Mouse (Mus musculus): ENCODE data around the gene Gm45717. TPM values are rescaled to one million over a fixed set of nuclear protein-coding genes. Genes with fewer than 3 reads are reported as not detected.

The Gm45717 gene
- total and polyA plus RNA-seq, 3 experiments: not detected

DNA sequence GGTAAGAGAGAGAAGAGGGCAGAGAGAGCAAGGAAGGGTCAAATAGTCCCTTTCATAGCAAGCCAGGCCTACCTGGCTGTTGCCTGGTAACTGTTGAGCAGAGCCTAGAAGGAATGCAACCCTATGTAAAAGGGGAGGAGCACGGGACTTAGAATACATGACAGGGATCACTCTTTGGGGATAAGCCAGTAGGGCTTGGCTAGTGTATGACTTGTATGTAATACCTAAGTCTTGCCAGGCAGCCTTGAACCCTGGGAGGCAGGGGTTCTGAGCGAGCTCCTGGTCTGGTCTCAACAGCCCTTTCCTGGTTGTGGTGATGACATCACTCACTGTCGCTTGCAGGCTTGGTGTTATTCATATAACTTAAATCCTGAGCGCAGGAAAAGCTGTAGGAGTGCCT, 33.3 kb upstream of the Gm45717 start:
- no peaks in the 10 kb centered on the region for H3K36me3 ChIP-seq (ENCODE audit: control insufficient read depth in 1 of 2, insufficient read depth in 2 of 2, low read length in 2 of 2)
- DNase-seq (ENCODE audit: low read depth, low spot score): no peak
- peaks cover 0 to 4% of the 10 kb centered on the region in 2 experiments; a peak in 3 of 4 replicates for H3K27me3 ChIP-seq (ENCODE audit: control insufficient read depth in 1 of 2, insufficient read depth in 2 of 2, low read length in 2 of 2)
- H3K27ac ChIP-seq (ENCODE audit: control insufficient read depth, low read depth, low read length): no peak overlapping the region
- no peak for TF ChIP-seq MAZ (IDR thresholded peaks at IDR 0.05; ENCODE audit: low read depth, low read length)
- no peak for TF ChIP-seq UBTF (IDR thresholded peaks at IDR 0.05; ENCODE audit: borderline replicate concordance, insufficient read depth, low read depth, low read length)
- TF ChIP-seq CHD2 (IDR thresholded peaks at IDR 0.05; ENCODE audit: low read length): no peak
- no peak for TF ChIP-seq ZC3H11A (IDR thresholded peaks at IDR 0.05; ENCODE audit: low read depth, low read length)
- no peaks in the 10 kb centered on the region for H3K4me1 ChIP-seq (ENCODE audit: control insufficient read depth in 1 of 2, insufficient read depth in 2 of 2, low read length in 2 of 2)
- no peak overlapping the region for H3K4me3 ChIP-seq (ENCODE audit: control insufficient read depth in 1 of 2, insufficient read depth in 1 of 2, low read depth in 2 of 2, low read length in 2 of 2)
- no peaks in the 10 kb centered on the region for H3K79me2 ChIP-seq (ENCODE audit: control insufficient read depth, insufficient read depth, low read length, poor library complexity)
- H3K9me3 ChIP-seq (replicated peaks; ENCODE audit: insufficient read depth, low read length): no peaks in the 10 kb centered on the region
- no peak overlapping the region for H3K9ac ChIP-seq (ENCODE audit: control insufficient read depth, low read depth, low read length, poor library complexity, severe bottlenecking)

DNA sequence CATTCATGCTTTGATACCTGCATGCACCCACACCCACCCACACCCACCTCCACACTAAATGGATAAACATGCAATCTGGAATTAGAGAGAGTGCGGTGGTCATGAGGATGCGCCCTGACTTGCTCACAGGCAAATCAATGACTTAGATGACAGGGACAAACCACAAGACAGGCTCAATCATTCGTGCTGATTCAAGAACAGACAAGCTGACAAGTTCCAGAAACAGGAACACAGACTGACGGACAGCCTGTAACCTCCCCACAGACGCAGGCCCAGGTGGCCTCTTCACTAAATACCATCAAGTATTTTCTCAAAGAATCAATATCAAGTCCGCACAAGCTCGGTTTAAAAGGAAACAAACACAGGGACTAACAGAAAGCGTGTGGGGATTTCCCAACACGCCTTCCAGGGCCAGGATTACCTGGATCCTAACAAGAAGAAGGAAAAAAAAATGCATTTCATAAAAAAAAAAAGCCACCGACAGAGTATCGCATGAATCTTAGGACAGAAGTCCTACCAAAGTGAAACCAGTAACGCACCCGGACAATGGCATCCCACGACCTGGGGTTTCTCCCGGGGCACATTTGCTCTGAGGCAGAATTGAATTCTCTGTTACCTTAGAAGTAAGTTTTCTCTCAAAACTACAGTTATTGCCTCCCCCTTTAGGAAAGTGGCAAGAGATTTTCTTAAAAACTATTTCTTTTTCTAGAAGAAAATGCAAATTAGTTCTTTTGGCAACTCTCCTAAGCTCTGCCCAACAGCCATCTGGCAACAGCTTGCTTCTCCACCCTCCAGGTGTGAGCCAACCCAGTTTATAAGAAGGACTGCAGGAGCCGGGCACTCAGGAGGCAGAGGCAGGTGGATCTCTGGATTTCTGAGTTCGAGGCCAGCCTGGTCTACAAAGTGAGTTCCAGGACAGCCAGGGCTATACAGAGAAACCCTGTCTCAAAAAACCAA, 31.7 kb upstream of the Gm45717 start:
- H3K9ac ChIP-seq (ENCODE audit: control insufficient read depth, low read depth, low read length, poor library complexity, severe bottlenecking): no peak overlapping the region
- TF ChIP-seq SIN3A (IDR thresholded peaks at IDR 0.05; ENCODE audit: low read length) (no peak), POLR2AphosphoS5 (IDR thresholded peaks at IDR 0.05; ENCODE audit: borderline replicate concordance, low read depth, low read length) (no peak), MAZ (IDR thresholded peaks at IDR 0.05; ENCODE audit: low read depth, low read length) (no peak), POLR2A (IDR thresholded peaks at IDR 0.05; ENCODE audit: control insufficient read depth in 1 of 2, insufficient read depth in 1 of 2, low read depth in 1 of 2, low read length in 2 of 2, poor library complexity in 1 of 2) (no peak)
- no peaks in the 10 kb centered on the region for H3K9me3 ChIP-seq (replicated peaks; ENCODE audit: insufficient read depth, low read length)
- no peaks in the 10 kb centered on the region for H3K79me2 ChIP-seq (ENCODE audit: control insufficient read depth, insufficient read depth, low read length, poor library complexity)
- no peaks in the 10 kb centered on the region for H3K36me3 ChIP-seq (ENCODE audit: control insufficient read depth in 1 of 2, insufficient read depth in 2 of 2, low read length in 2 of 2)
- no peak for DNase-seq (ENCODE audit: low read depth, low spot score)
- H3K4me1 ChIP-seq (ENCODE audit: control insufficient read depth in 1 of 2, insufficient read depth in 2 of 2, low read length in 2 of 2): no peaks in the 10 kb centered on the region
- H3K27ac ChIP-seq (ENCODE audit: control insufficient read depth, low read depth, low read length): no peak overlapping the region
- peaks cover 0 to 4% of the 10 kb centered on the region in 2 experiments; a peak in 3 of 4 replicates for H3K27me3 ChIP-seq (ENCODE audit: control insufficient read depth in 1 of 2, insufficient read depth in 2 of 2, low read length in 2 of 2)
- no peak overlapping the region for H3K4me3 ChIP-seq (ENCODE audit: control insufficient read depth in 1 of 2, insufficient read depth in 1 of 2, low read depth in 2 of 2, low read length in 2 of 2)

DNA sequence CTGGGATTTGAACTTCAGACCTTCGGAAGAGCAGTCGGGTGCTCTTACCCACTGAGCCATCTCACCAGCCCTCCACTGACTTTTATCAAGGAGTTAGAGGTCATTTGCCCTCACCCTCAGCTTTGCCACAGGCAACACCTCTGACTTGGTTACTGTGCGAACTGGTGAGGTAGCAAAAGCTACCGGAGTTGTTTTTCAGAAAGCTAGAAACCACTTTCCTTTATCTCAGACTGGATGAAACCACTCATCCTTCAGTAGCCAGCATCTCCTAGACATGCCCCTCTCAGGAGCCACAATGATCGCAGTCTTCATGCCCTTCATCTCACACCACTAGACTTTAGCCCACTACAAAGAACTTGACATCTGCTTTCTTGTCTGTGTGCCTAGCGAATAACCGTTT, 27.2 kb upstream of the Gm45717 start:
- Histone ChIP-seq H3K9ac (ENCODE audit: control insufficient read depth, low read depth, low read length, poor library complexity, severe bottlenecking) (no peak overlapping the region), H3K4me1 (ENCODE audit: control insufficient read depth in 1 of 2, insufficient read depth in 2 of 2, low read length in 2 of 2) (no peaks in the 10 kb centered on the region), H3K4me3 (ENCODE audit: control insufficient read depth in 1 of 2, insufficient read depth in 1 of 2, low read depth in 2 of 2, low read length in 2 of 2) (no peak overlapping the region), H3K9me3 (replicated peaks; ENCODE audit: insufficient read depth, low read length) (no peaks in the 10 kb centered on the region), H3K36me3 (ENCODE audit: control insufficient read depth in 1 of 2, insufficient read depth in 2 of 2, low read length in 2 of 2) (no peaks in the 10 kb centered on the region), H3K79me2 (ENCODE audit: control insufficient read depth, insufficient read depth, low read length, poor library complexity) (no peaks in the 10 kb centered on the region), H3K27me3 (ENCODE audit: control insufficient read depth in 1 of 2, insufficient read depth in 2 of 2, low read length in 2 of 2) (peaks cover 0 to 3% of the 10 kb centered on the region in 2 experiments; a peak in 2 of 4 replicates), H3K27ac (ENCODE audit: control insufficient read depth, low read depth, low read length) (no peak overlapping the region)
- no peak for DNase-seq (ENCODE audit: low read depth, low spot score)
- no peak for TF ChIP-seq MAX (IDR thresholded peaks at IDR 0.05; ENCODE audit: low read length)
- TF ChIP-seq MXI1 (IDR thresholded peaks at IDR 0.05; ENCODE audit: low read depth, low read length): no peak
- TF ChIP-seq EP300 (IDR thresholded peaks at IDR 0.05; ENCODE audit: low read depth in 1 of 2, low read length in 2 of 2): no peak
- no peak for TF ChIP-seq SIN3A (IDR thresholded peaks at IDR 0.05; ENCODE audit: low read length)
- no peak for TF ChIP-seq POLR2AphosphoS5 (IDR thresholded peaks at IDR 0.05; ENCODE audit: borderline replicate concordance, low read depth, low read length)
- no peak for TF ChIP-seq E2F4 (IDR thresholded peaks at IDR 0.05; ENCODE audit: borderline replicate concordance, low read depth, low read length)
- no peak for TF ChIP-seq ZKSCAN1 (IDR thresholded peaks at IDR 0.05; ENCODE audit: low read depth, low read length)
- TF ChIP-seq MAZ (IDR thresholded peaks at IDR 0.05; ENCODE audit: low read depth, low read length): no peak
- TF ChIP-seq ZC3H11A (IDR thresholded peaks at IDR 0.05; ENCODE audit: low read depth, low read length): no peak
- no peak for TF ChIP-seq MEF2A (IDR thresholded peaks at IDR 0.05; ENCODE audit: extremely low read depth, insufficient replicate concordance, low read depth, low read length, poor library complexity, severe bottlenecking)
- TF ChIP-seq ETS1 (IDR thresholded peaks at IDR 0.05; ENCODE audit: low read depth, low read length): no peak
- no peak for TF ChIP-seq ZNF384 (IDR thresholded peaks at IDR 0.05; ENCODE audit: low read depth, low read length)
- TF ChIP-seq TAL1 (IDR thresholded peaks at IDR 0.05; ENCODE audit: low read length): no peak
- TF ChIP-seq MYB (IDR thresholded peaks at IDR 0.05; ENCODE audit: low read depth, low read length): no peak
- TF ChIP-seq MYC (IDR thresholded peaks at IDR 0.05; ENCODE audit: low read depth, low read length): no peak
- no peak for TF ChIP-seq JUND (IDR thresholded peaks at IDR 0.05; ENCODE audit: low read depth, low read length)
- TF ChIP-seq TCF12 (IDR thresholded peaks at IDR 0.05; ENCODE audit: low read depth, low read length): no peak
- no peak for TF ChIP-seq NELFE (IDR thresholded peaks at IDR 0.05; ENCODE audit: low read depth, low read length)
- no peak for TF ChIP-seq ELF1 (IDR thresholded peaks at IDR 0.05; ENCODE audit: low read depth, low read length)
